Mouse (Mus musculus) brain, embryonic 14.5 days (tissue): ENCODE results near the gene Ryk.

ENCODE experiments used
- CTCF ChIP-seq: fragments of 200-500 bp; IDR thresholded peaks from 2 replicates; pipeline ENCODE4 v1.5.1; 2012; ENCODE audit warnings: inconsistent platforms, mild to moderate bottlenecking, moderate library complexity, borderline replicate concordance; ENCODE audit not compliant: insufficient read depth, insufficient read length; ENCODE audit errors: extremely low read depth
- POLR2A ChIP-seq: fragments of 200-500 bp; IDR thresholded peaks from 2 replicates; pipeline ENCODE4 v1.6.1; 2012; ENCODE audit warnings: mild to moderate bottlenecking, inconsistent platforms, borderline replicate concordance; ENCODE audit not compliant: poor library complexity, insufficient read depth, insufficient read length, severe bottlenecking; ENCODE audit errors: extremely low read depth

DNA sequence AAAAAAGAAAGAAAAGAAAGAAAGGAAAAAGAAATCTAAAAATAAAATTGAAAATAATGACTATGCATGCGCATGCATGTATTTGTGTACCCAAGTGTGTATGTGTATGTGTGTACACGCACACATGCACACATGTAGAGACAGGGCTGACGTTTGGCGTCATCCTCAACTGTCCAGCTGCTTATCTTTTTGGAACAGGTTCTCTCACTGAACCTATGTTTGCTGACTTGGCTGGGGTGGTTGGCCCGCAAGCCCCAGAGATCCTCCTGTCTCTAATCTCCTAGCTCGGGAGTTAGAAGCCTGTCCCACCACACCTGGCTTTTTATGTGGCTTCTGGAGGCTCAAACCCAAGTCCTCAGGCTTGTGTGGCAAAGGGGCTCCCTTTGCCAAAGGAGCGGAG, 6.1 kb upstream of the Ryk start:
- TF ChIP-seq CTCF, result no peak
- no peak for TF ChIP-seq POLR2A
